Mouse (Mus musculus) hindbrain, embryonic 14.5 days (tissue): ENCODE data around the gene Art1. TPM values are rescaled to one million over a fixed set of nuclear protein-coding genes. Genes with fewer than 3 reads are reported as not detected.
A peak's percentile ranks its signal among the peaks of the same experiment; 100 is the strongest.

Experiments
- ATAC-seq: fragments of 200-750 bp; cut with Nextera tagmentation; 2 replicates; pipeline ENCODE4 v1.8.0; 2017; ENCODE audit warnings: moderate number of reproducible peaks, mild to moderate bottlenecking, moderate TSS enrichment, moderate library complexity; ENCODE audit not compliant: low FRiP score
- DNase-seq: peaks from one replicate; pipeline ENCODE4 v3.0.0-alpha.2; 2015; ENCODE audit warnings: low spot score
- H3K27ac ChIP-seq: fragments of 300-500 bp; sonication (generic); 2 replicates; pipeline ENCODE4 v1.5.1; 2014; ENCODE audit warnings: mild to moderate bottlenecking, moderate library complexity
- H3K27me3 ChIP-seq: fragments of 300-500 bp; sonication (generic); 2 replicates; pipeline ENCODE4 v1.6.1; 2014; ENCODE audit warnings: mild to moderate bottlenecking, low read length, mixed read lengths; ENCODE audit not compliant: control insufficient read depth, insufficient read depth
- H3K36me3 ChIP-seq: fragments of 300-500 bp; sonication (generic); replicated peaks from 2 replicates; pipeline ENCODE4 v1.6.1; 2014; ENCODE audit not compliant: control insufficient read depth, insufficient read depth
- H3K4me1 ChIP-seq: fragments of 300-500 bp; sonication (generic); replicated peaks from 2 replicates; pipeline ENCODE4 v1.6.1; 2014; ENCODE audit warnings: antibody characterized with exemption, low read length, mixed read lengths; ENCODE audit not compliant: control insufficient read depth, insufficient read depth
- H3K4me2 ChIP-seq: fragments of 300-500 bp; sonication (generic); replicated peaks from 2 replicates; pipeline ENCODE4 v1.6.1; 2014; ENCODE audit warnings: mild to moderate bottlenecking, moderate library complexity
- H3K4me3 ChIP-seq: fragments of 300-500 bp; sonication (generic); replicated peaks from 2 replicates; pipeline ENCODE4 v1.5.1; 2014; ENCODE audit warnings: mild to moderate bottlenecking, low read length
- H3K9ac ChIP-seq: fragments of 300-500 bp; sonication (generic); 2 replicates; pipeline ENCODE4 v1.6.1; 2014
- H3K9me3 ChIP-seq: fragments of 300-500 bp; sonication (generic); 2 replicates; pipeline ENCODE4 v1.6.1; 2016; ENCODE audit warnings: low read length; ENCODE audit not compliant: control insufficient read depth
- WGBS: fragments of 180-500 bp; shearing (Covaris S2); extraction: QIAGEN DNeasy Blood & Tissue Kit; methylation state at CpG from one replicate; pipeline ENCODE4 v1.1.7; 2014; 5-methylcytosine and 5-hydroxymethylcytosine counted together
- polyA plus RNA-seq: library from polyadenylated mRNA; unstranded; fragments of >200 nt; fragmentation: Nextera tagmentation; extraction: Ambion mirVana; gene quantifications from 2 replicates; pipeline ENCODE4 v1.2.1, GENCODE M21; 2014

Gene Art1
- polyA plus RNA-seq, 1 experiment from 2014 or later, result 0.29 TPM

GRCm38 (mm10) chr7:102080311-102080710 is 21.2 kb upstream of the Art1 start:
- H3K27me3 ChIP-seq, result no peaks in the 10 kb centered on the region
- peaks cover 89% of the 10 kb centered on the region for H3K36me3 ChIP-seq
- H3K4me1 ChIP-seq, result no peaks in the 10 kb centered on the region
- no peak overlapping the region for H3K27ac ChIP-seq
- DNase-seq (no peak), ATAC-seq (no peak)
- no peak overlapping the region for H3K9ac ChIP-seq
- 92% methylated on average over 8 of the region's 8 CpGs for WGBS
- H3K9me3 ChIP-seq, result no peaks in the 10 kb centered on the region
- no peak overlapping the region for H3K4me2 ChIP-seq
- no peak overlapping the region for H3K4me3 ChIP-seq

DNA sequence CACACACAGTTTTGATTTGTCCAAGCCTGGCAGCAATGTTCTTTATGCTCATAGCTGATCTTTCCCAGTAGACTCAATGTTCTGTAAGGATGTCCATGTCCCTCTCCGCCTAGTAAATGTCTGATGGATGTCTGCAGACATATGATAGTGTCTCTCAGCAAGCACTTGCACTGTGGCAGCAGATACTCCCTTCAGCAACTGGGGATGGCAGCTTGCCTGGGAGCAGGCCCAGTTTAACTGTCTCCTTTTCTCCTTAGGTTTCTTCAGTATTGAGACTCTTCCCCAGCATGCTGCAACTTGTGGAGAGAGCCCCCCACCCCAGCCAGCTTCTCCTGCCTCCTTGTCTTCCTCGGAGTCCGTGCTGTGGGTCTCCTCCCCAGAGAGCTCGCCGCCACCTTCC is 19.8 kb upstream of the Art1 start:
- H3K9me3 ChIP-seq, result no peaks in the 10 kb centered on the region

DNA sequence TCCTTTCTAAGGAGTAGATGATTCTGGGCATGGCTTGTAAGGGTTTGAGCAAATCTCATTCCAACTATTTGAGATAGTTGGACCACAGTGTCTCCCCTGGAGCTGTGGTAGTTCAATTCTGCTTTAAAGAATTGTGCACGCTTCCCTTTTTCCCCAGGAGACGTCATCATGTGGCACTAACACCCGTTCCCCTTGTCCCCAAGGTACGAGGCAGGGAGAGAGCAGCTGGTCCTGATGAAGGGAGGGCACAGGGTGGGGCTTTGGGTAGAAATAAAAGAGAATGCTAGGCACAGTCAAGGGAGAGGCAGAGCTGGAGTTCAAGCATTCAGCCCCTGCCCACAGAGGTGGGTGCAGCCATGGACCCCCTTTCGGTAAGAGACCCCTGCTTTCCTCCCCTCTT is 18.7 kb upstream of the Art1 start, which contains the start of gene Trpc2:
Trpc2 (plus strand) TSS at position 301 of the 400 bp plus-strand sequence.
- Histone ChIP-seq H3K4me2 (no peak within 1 kb of the TSS), H3K36me3 (peaks cover 71% of the 10 kb centered on the region), H3K4me3 (no peak within 1 kb of the TSS), H3K27ac (no peak within 1 kb of the TSS), H3K4me1 (no peaks in the 10 kb centered on the region), H3K27me3 (no peaks in the 10 kb centered on the region), H3K9me3 (no peaks in the 10 kb centered on the region), H3K9ac (no peak within 1 kb of the TSS)
- ATAC-seq, result no peak
- 79% methylated on average over 5 of the region's 5 CpGs for WGBS
- no peak for DNase-seq

More for the DNA sequence above, 19.8 kb upstream of the Art1 start:
- no peak overlapping the region for H3K9ac ChIP-seq
- H3K36me3 ChIP-seq, result peaks cover 81% of the 10 kb centered on the region
- no peak overlapping the region for H3K4me2 ChIP-seq
- no peaks in the 10 kb centered on the region for H3K4me1 ChIP-seq
- 95% methylated on average over 5 of the region's 5 CpGs for WGBS
- DNase-seq (no peak), ATAC-seq (no peak)
- H3K4me3 ChIP-seq, result no peak overlapping the region
- H3K27me3 ChIP-seq, result no peaks in the 10 kb centered on the region
- no peak overlapping the region for H3K27ac ChIP-seq

- no peaks in the 10 kb centered on the region for H3K4me1 ChIP-seq
- no peak overlapping the region for H3K9ac ChIP-seq
- H3K27me3 ChIP-seq, result no peaks in the 10 kb centered on the region
- ATAC-seq (no peak; the same call in 1 of the 2 replicates), DNase-seq (no peak)
- H3K9me3 ChIP-seq, result no peaks in the 10 kb centered on the region
- no peak overlapping the region for H3K4me3 ChIP-seq
- WGBS, result 94% methylated on average over 26 of the region's 26 CpGs
- H3K27ac ChIP-seq, result no peak overlapping the region
- H3K36me3 ChIP-seq, result peaks cover 60% of the 10 kb centered on the region
- H3K4me2 ChIP-seq, result no peak overlapping the region
These were observed 17.4 kb upstream of the Art1 start for GRCm38 (mm10) chr7:102084041-102084696.

- DNase-seq (no peak), ATAC-seq (no peak)
- no peak overlapping the region for H3K4me2 ChIP-seq
- H3K36me3 ChIP-seq, result peaks cover 35% of the 10 kb centered on the region
- no peak overlapping the region for H3K9ac ChIP-seq
- no peaks in the 10 kb centered on the region for H3K9me3 ChIP-seq
- H3K27ac ChIP-seq, result no peak overlapping the region
- no peaks in the 10 kb centered on the region for H3K4me1 ChIP-seq
- H3K27me3 ChIP-seq, result no peaks in the 10 kb centered on the region
- H3K4me3 ChIP-seq, result no peak overlapping the region
- 92% methylated on average over 4 of the region's 4 CpGs for WGBS
These were observed 14.2 kb upstream of the Art1 start for GRCm38 (mm10) chr7:102087336-102087735.

DNA sequence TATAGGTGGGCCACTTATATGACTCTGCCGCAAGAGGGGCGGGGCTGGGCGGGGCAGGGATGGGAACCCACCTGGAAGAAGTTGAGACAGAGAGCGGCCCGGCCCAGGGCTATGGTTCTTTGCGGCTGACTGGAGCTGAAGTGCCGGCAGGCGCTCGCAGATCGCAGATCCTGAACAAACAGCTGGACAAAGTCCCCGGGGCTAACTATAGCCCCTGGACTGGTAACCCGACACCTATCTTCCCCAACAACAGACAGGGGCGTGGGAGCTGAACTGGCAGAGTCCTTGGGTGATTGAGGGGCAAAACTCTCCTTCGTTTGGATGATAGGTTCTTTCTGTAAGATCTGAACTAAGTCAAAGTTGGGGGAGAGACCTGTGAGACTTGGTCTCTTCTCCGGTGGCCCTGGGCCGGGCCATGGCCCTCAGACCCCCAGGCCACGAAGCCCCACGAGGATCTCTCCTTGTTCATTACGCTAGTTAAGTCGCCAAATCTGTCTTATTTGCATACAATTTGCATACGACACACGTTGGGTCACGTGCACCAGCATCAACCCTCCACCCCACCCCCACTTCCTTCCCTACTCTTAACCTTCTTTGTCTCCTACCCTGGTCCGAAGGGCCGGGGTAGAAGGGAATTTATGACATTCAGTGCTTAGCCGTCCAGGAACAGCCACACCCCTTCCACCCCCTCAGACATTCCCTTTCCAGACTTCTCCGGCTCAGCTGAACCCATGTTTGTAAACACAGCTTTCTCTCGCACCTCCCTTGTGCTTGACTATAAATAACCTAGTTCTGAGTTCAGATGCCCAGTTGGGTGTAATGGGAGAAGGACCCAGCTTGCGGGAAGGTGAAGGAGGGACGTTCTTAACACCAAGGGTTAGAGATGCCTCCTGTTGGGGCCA is 1.5 kb upstream of the Art1 start:
- H3K4me2 ChIP-seq, result peak overlapping the region; percentile 43
- H3K4me3 ChIP-seq, result no peak overlapping the region
- 6% methylated on average over 30 of the region's 30 CpGs for WGBS
- no peaks in the 10 kb centered on the region for H3K9me3 ChIP-seq
- no peaks in the 10 kb centered on the region for H3K36me3 ChIP-seq
- peaks cover 5% of the 10 kb centered on the region for H3K4me1 ChIP-seq
- no peak overlapping the region for H3K9ac ChIP-seq
- DNase-seq (no peak), ATAC-seq (peak; percentile 28)
- H3K27me3 ChIP-seq, result no peaks in the 10 kb centered on the region
- no peak overlapping the region for H3K27ac ChIP-seq

GRCm38 (mm10) chr7:102100868-102101267 is 675 bp upstream of the Art1 start:
- H3K9me3 ChIP-seq, result no peaks in the 10 kb centered on the region
- no peaks in the 10 kb centered on the region for H3K36me3 ChIP-seq
- DNase-seq (no peak), ATAC-seq (no peak)
- no peak overlapping the region for H3K4me2 ChIP-seq
- 64% methylated on average over 5 of the region's 5 CpGs for WGBS
- H3K9ac ChIP-seq, result no peak overlapping the region
- H3K4me3 ChIP-seq, result no peak overlapping the region
- H3K27ac ChIP-seq, result no peak overlapping the region
- peaks cover 5% of the 10 kb centered on the region for H3K4me1 ChIP-seq
- no peaks in the 10 kb centered on the region for H3K27me3 ChIP-seq

GRCm38 (mm10) chr7:102102241-102102640 is 698 bp downstream of the Art1 start:
- Histone ChIP-seq H3K4me3 (no peak overlapping the region), H3K27me3 (no peaks in the 10 kb centered on the region), H3K9me3 (no peaks in the 10 kb centered on the region), H3K36me3 (no peaks in the 10 kb centered on the region), H3K4me1 (peaks cover 5% of the 10 kb centered on the region), H3K4me2 (no peak overlapping the region), H3K27ac (no peak overlapping the region), H3K9ac (no peak overlapping the region)
- WGBS, result 48% methylated on average over 8 of the region's 8 CpGs
- ATAC-seq (no peak), DNase-seq (no peak)

GRCm38 (mm10) chr7:102102696-102103095 is 1.2 kb downstream of the Art1 start:
- 53% methylated on average over 6 of the region's 6 CpGs for WGBS
- DNase-seq (no peak), ATAC-seq (no peak)
- Histone ChIP-seq H3K4me1 (peaks cover 5% of the 10 kb centered on the region), H3K9me3 (no peaks in the 10 kb centered on the region), H3K4me3 (no peak overlapping the region), H3K4me2 (no peak overlapping the region), H3K9ac (no peak overlapping the region), H3K27ac (no peak overlapping the region), H3K36me3 (no peaks in the 10 kb centered on the region), H3K27me3 (no peaks in the 10 kb centered on the region)
